Comparison of ENCODE assay signal across 9 mouse cellular contexts in the genomic region with DNA sequence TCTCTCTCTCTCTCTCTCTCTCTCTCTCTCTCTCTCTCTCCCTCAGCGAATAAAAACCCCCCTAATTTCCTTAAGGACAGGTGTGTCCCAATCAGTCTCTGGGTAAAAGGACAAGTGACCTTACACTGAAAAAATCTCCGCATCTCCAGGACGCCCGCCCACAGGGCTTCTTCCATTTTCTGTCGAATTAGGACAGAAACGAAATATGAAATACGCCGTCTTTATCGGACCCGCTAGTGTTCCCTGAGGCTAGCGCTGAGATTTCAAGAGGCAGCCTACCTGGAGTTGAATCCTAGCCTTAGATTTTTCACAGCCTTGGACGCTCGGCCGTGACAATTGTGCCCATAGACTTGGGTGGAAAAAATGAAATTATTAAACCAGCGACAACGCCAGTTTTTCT. TPM values are rescaled to one million over a fixed set of nuclear protein-coding genes. Genes with fewer than 3 reads are reported as not detected.
DNase-seq lines count a peak whose midpoint lies in the region; ATAC-seq and TF ChIP-seq lines count a peak whose summit lies in the region.
"Had no signal": no experiment of that assay in that cellular context is flagged by ENCODE, and none has a peak within 500 bp of the region (broad histone marks: within the 10 kb centered on the region; RNA-seq: fewer than 3 reads in every experiment).

No protein-coding gene starts in this region.

- no peak overlapping the region for H3K9ac ChIP-seq in heart, embryonic 11.5 days (ENCODE audit: low read depth, low read length)
- H3K9ac ChIP-seq in kidney, embryonic 14.5 days (ENCODE audit: low read depth, low read length) = no peak overlapping the region
- no peak overlapping the region for H3K9ac ChIP-seq in lung, postnatal 0 days (replicated peaks; ENCODE audit: low read depth)

- no peaks in the 10 kb centered on the region for H3K27me3 ChIP-seq in cerebellum, adult 2 months (ENCODE audit: control insufficient read depth, insufficient read depth, low read length)
- peaks cover 38% of the 10 kb centered on the region for H3K27me3 ChIP-seq in heart, embryonic 11.5 days (ENCODE audit: control insufficient read depth, insufficient read depth, low read length)
- H3K27me3 ChIP-seq in kidney, embryonic 14.5 days (ENCODE audit: control insufficient read depth, insufficient read depth, low read length) = peaks cover 28% of the 10 kb centered on the region; the same call in 1 of the 2 replicates
- H3K27me3 ChIP-seq in lung, postnatal 0 days (replicated peaks; ENCODE audit: insufficient read depth, low read length) = peaks cover 19% of the 10 kb centered on the region; the same call in 1 of the 2 replicates
- peaks cover 12% of the 10 kb centered on the region for H3K27me3 ChIP-seq in small intestine, adult 2 months (ENCODE audit: control insufficient read depth, insufficient read depth, low read length)

- no peak for TF ChIP-seq CTCF in layer of hippocampus, adult 2 months (conservative IDR thresholded peaks at IDR 0.05)
- no peak for TF ChIP-seq CTCF in cerebellum, adult 2 months (IDR thresholded peaks at IDR 0.05; ENCODE audit: borderline replicate concordance, insufficient read depth, low read depth, low read length)
- TF ChIP-seq CTCF in lung, postnatal 0 days (IDR thresholded peaks at IDR 0.05) = no peak
- no peak for TF ChIP-seq CTCF in small intestine, adult 2 months (IDR thresholded peaks at IDR 0.05; ENCODE audit: extremely low read depth, insufficient read length, insufficient replicate concordance, low read depth, low read length)

- H3K4me3 ChIP-seq in layer of hippocampus, adult 2 months = peak overlapping the region; percentile 51
- H3K4me3 ChIP-seq in cerebellum, adult 2 months (replicated peaks; ENCODE audit: insufficient read depth, low read depth, low read length) = peak overlapping the region; percentile 58
- peak overlapping the region; percentile 34 for H3K4me3 ChIP-seq in heart, embryonic 11.5 days (ENCODE audit: low read depth, low read length)
- peak overlapping the region; percentile 59 for H3K4me3 ChIP-seq in kidney, embryonic 14.5 days (ENCODE audit: low read length)
- H3K4me3 ChIP-seq in lung, postnatal 0 days (ENCODE audit: low read depth, low read length) = peak overlapping the region; percentile 17; the same call in 1 of the 2 replicates
- H3K4me3 ChIP-seq in small intestine, adult 2 months (ENCODE audit: low read depth, low read length) = peak overlapping the region; percentile 40

- peak overlapping the region; percentile 62 for H3K4me2 ChIP-seq in heart, embryonic 11.5 days
- peak overlapping the region; percentile 34 for H3K4me2 ChIP-seq in kidney, embryonic 14.5 days (replicated peaks; ENCODE audit: low read depth, low read length)
- peak overlapping the region; percentile 37 for H3K4me2 ChIP-seq in lung, postnatal 0 days (replicated peaks; ENCODE audit: low read depth, low read length)

- H3K36me3 ChIP-seq in heart, embryonic 11.5 days (ENCODE audit: control insufficient read depth, insufficient read depth, low read length) = no peaks in the 10 kb centered on the region
- H3K36me3 ChIP-seq in kidney, embryonic 14.5 days (ENCODE audit: control insufficient read depth, insufficient read depth, low read length) = no peaks in the 10 kb centered on the region
- no peaks in the 10 kb centered on the region for H3K36me3 ChIP-seq in lung, postnatal 0 days (ENCODE audit: insufficient read depth, low read length)
- no peaks in the 10 kb centered on the region for H3K36me3 ChIP-seq in small intestine, adult 2 months (ENCODE audit: control insufficient read depth, insufficient read depth, low read length)

- ATAC-seq in heart, embryonic 11.5 days (replicated peaks; ENCODE audit: insufficient number of reproducible peaks, low FRiP score, low TSS enrichment) = no peak
- ATAC-seq in kidney, embryonic 14.5 days (ENCODE audit: low FRiP score, low TSS enrichment) = no peak
- ATAC-seq in lung, postnatal 0 days = no peak

- 9% methylated on average over 16 of the region's 16 CpGs for WGBS in cerebellum, adult 2 months
- 21% methylated on average over 16 of the region's 16 CpGs for WGBS in heart, embryonic 11.5 days (ENCODE audit: insufficient replicate concordance)
- 27% methylated on average over 16 of the region's 16 CpGs for WGBS in kidney, embryonic 14.5 days
- 27% methylated on average over 16 of the region's 16 CpGs for WGBS in lung, postnatal 0 days
- 10% methylated on average over 16 of the region's 16 CpGs for WGBS in small intestine, adult 2 months

- no peak for TF ChIP-seq POLR2A in cerebellum, adult 2 months (IDR thresholded peaks at IDR 0.05; ENCODE audit: borderline replicate concordance, insufficient read depth, low read length)
- TF ChIP-seq POLR2A in small intestine, adult 2 months (IDR thresholded peaks at IDR 0.05; ENCODE audit: low read depth, low read length) = no peak

- no peak for DNase-seq in layer of hippocampus, adult 2 months (ENCODE audit: low spot score in 2 of 2)
- DNase-seq in layer of hippocampus, adult 9-11 months = no peak
- DNase-seq in cerebellum, adult 2 months = peak; percentile 22 to 42
- no peak for DNase-seq in lung, postnatal 0 days (ENCODE audit: low spot score)
- no peak for DNase-seq in urinary bladder, postnatal 25 days (ENCODE audit: low spot score)

- TF ChIP-seq EP300 in lung, postnatal 0 days (IDR thresholded peaks at IDR 0.05) = no peak

- no peaks in the 10 kb centered on the region for H3K4me1 ChIP-seq in cerebellum, adult 2 months (ENCODE audit: control insufficient read depth, insufficient read depth, low read length)
- H3K4me1 ChIP-seq in heart, embryonic 11.5 days (ENCODE audit: control insufficient read depth, insufficient read depth, low read length) = no peaks in the 10 kb centered on the region
- H3K4me1 ChIP-seq in kidney, embryonic 14.5 days (ENCODE audit: control insufficient read depth, insufficient read depth, low read length) = no peaks in the 10 kb centered on the region
- no peaks in the 10 kb centered on the region for H3K4me1 ChIP-seq in lung, postnatal 0 days (ENCODE audit: insufficient read depth, low read depth, low read length)
- H3K4me1 ChIP-seq in small intestine, adult 2 months (ENCODE audit: control insufficient read depth, insufficient read depth, insufficient read length, low read length) = no peaks in the 10 kb centered on the region

- H3K27ac ChIP-seq in layer of hippocampus, adult 2 months = no peak overlapping the region
- H3K27ac ChIP-seq in cerebellum, adult 2 months (ENCODE audit: insufficient read depth, low read length) = no peak overlapping the region
- H3K27ac ChIP-seq in heart, embryonic 11.5 days (ENCODE audit: low read depth, low read length) = no peak overlapping the region
- no peak overlapping the region for H3K27ac ChIP-seq in kidney, embryonic 14.5 days (ENCODE audit: low read depth, low read length)
- no peak overlapping the region for H3K27ac ChIP-seq in lung, postnatal 0 days (ENCODE audit: low read length)
- H3K27ac ChIP-seq in small intestine, adult 2 months (ENCODE audit: insufficient read depth, low read depth, low read length) = no peak overlapping the region

- H3K9me3 ChIP-seq in heart, embryonic 11.5 days (replicated peaks; ENCODE audit: control insufficient read depth, low read length) = no peaks in the 10 kb centered on the region
- H3K9me3 ChIP-seq in kidney, embryonic 14.5 days (ENCODE audit: control insufficient read depth, low read length) = no peaks in the 10 kb centered on the region
- no peaks in the 10 kb centered on the region for H3K9me3 ChIP-seq in lung, postnatal 0 days (ENCODE audit: low read length)

RNA-seq across cellular contexts. Expression of a gene that starts 0.5 kb away (rescaled TPM):
- under 1 TPM; 0.26 to 0.37 TPM for total RNA-seq in layer of hippocampus, adult 2 months (2021)
- 0.05 and 0.10 TPM in 2 replicates for polyA plus RNA-seq in cerebellum, adult 2 months (2012; rRNA removed)
- polyA plus RNA-seq in heart, embryonic 11.5 days (2014; fragmentation: Nextera tagmentation; extraction: Ambion mirVana) = 0.14 TPM in 1 of 2 replicates, not detected in the other
- 0.16 and 0.17 TPM in 2 replicates for polyA plus RNA-seq in kidney, embryonic 14.5 days (2014; fragmentation: Nextera tagmentation; extraction: Ambion mirVana)
- polyA plus RNA-seq in lung, postnatal 0 days (2015; fragmentation: Nextera tagmentation; extraction: Ambion mirVana) = not detected in 2 replicates
- not detected in 2 replicates for polyA plus RNA-seq in small intestine, adult 2 months (2012; rRNA removed)
- polyA plus RNA-seq: large intestine, adult 2 months had no signal

RNA-seq across cellular contexts. Expression of a gene that starts 0.9 kb away (rescaled TPM):
- 10 to 100 TPM; 54.3 to 74.0 TPM for total RNA-seq in layer of hippocampus, adult 2 months (2021)
- 54.8 and 57.8 TPM in 2 replicates for polyA plus RNA-seq in cerebellum, adult 2 months (2012; rRNA removed)
- 151 and 162 TPM in 2 replicates for polyA plus RNA-seq in heart, embryonic 11.5 days (2014; fragmentation: Nextera tagmentation; extraction: Ambion mirVana)
- 113 and 118 TPM in 2 replicates for polyA plus RNA-seq in kidney, embryonic 14.5 days (2014; fragmentation: Nextera tagmentation; extraction: Ambion mirVana)
- 39.8 and 42.9 TPM in 2 replicates for polyA plus RNA-seq in lung, postnatal 0 days (2015; fragmentation: Nextera tagmentation; extraction: Ambion mirVana)
- 1.8 and 2.4 TPM in 2 replicates for polyA plus RNA-seq in small intestine, adult 2 months (2012; rRNA removed)

Comparison
In these comparisons a context has a peak if more than half of its experiments do, and no peak if none do; other contexts are left out.
1. DNase-seq: peak in cerebellum, adult 2 months (2 of 2); none in layer of hippocampus, adult 2 months (0 of 2), layer of hippocampus, adult 9-11 months (single experiment), lung, postnatal 0 days (single experiment) and urinary bladder, postnatal 25 days (single experiment).
2. RNA of a gene that starts 0.9 kb away (polyA plus RNA-seq): 151 to 162 TPM in heart, embryonic 11.5 days, 113 to 118 TPM in kidney, embryonic 14.5 days, 54.8 to 57.8 TPM in cerebellum, adult 2 months and 39.8 to 42.9 TPM in lung, postnatal 0 days; 1.8 to 2.4 TPM in small intestine, adult 2 months; every median in the first group is over 10 times any median in the second.
3. Peak in every context shown above with its lines, with median percentiles within 50 percentile points of each other: H3K4me3 ChIP-seq and H3K4me2 ChIP-seq.